Mouse (Mus musculus) G1E (cell line): ENCODE measurements around the gene Adap1.
A peak's percentile ranks its signal among the peaks of the same experiment; 100 is the strongest.

Source experiments
- CTCF ChIP-seq: IDR thresholded peaks from 2 replicates; pipeline ENCODE4 v1.5.1; 2012; ENCODE audit warnings: low read depth, low read length, inconsistent platforms, mixed read lengths
- GATA1 ChIP-seq: IDR thresholded peaks from 2 replicates; pipeline ENCODE4 v1.6.1; 2012; ENCODE audit warnings: borderline replicate concordance, low read length, inconsistent platforms, mixed read lengths

GRCm38 (mm10) chr5:139282191-139282590, 43.2 kb downstream of the Adap1 start:
- peak; percentile 86 for TF ChIP-seq CTCF
- TF ChIP-seq GATA1: no peak
